Mouse (Mus musculus): ENCODE measurements at regions not wholly inside any gene's neighbourhood (a gene's known extent, or its start where the extent isn't known, plus 50 kb on each side); places are given as distances from the start of the nearest gene placed in this dataset.

DNA sequence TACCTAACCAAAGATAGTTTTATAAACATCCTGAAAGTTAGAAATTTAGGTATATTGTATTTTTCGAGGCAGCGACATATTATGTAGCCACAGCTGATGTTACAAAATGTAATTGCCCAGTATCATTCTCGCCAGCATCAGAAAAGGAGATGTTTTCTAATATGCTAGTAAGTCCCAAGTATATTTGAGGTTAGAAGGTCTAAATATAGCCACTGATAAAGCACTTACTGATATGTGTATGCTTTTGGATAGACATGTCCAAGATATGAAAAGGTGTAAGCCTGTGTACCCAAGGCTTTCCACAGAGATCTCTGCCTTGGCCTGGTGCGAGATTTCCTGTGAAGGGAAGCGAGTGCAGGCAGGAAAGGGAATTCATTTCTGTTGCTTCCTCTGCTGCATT is 4908.1 kb upstream of the Gm7489 start:
- no peak for TF ChIP-seq EP300 (optimal IDR thresholded peaks at IDR 0.05)
- no peak for TF ChIP-seq CTCF (IDR thresholded peaks at IDR 0.05; ENCODE audit: low read depth)

Data from stomach, postnatal 0 days (tissue).